Mouse (Mus musculus) gastrocnemius, adult 18-20 months (tissue): ENCODE results near the gene Pdk4. TPM values are rescaled to one million over a fixed set of nuclear protein-coding genes. Genes with fewer than 3 reads are reported as not detected.
A peak's percentile ranks its signal among the peaks of the same experiment; 100 is the strongest.

Experiments used
- DNase-seq: peaks from one replicate; pipeline ENCODE4 v3.0.0; 2021; ENCODE audit warnings: low spot score
- long read RNA-seq, 2 experiments: library from polyadenylated mRNA; stranded (forward); transcript quantifications; one replicate each; pipeline ENCODE4 v2.0.0; 2021
- total RNA-seq, 2 experiments: library from RNA; stranded (reverse); gene quantifications; 2 replicates each; pipeline ENCODE4 v1.2.3; 2021

The Pdk4 gene
- total RNA-seq: 1,000 to 10,000 TPM in 1 of 2 experiments, 100 to 1,000 TPM in 1; 758 to 1,312 TPM
- long read RNA-seq, experiment 1, transcript Pdk4-201 (11 exons, 3,484 nt): major isoform, 679 of 807 reads
- long read RNA-seq, experiment 1, partial matches to known transcripts: 32 of 807 reads
- long read RNA-seq, experiment 1, other reads (novel, unspliced or antisense): 95 of 807 reads
- long read RNA-seq, experiment 2, transcript Pdk4-201 (11 exons, 3,484 nt): major isoform, 232 of 290 reads
- long read RNA-seq, experiment 2, partial matches to known transcripts: 16 of 290 reads
- long read RNA-seq, experiment 2, other reads (novel, unspliced or antisense): 39 of 290 reads

- peak; percentile 97 for DNase-seq
Observed at GRCm38 (mm10) chr6:5495961-5496853, at the start of gene Pdk4. Pdk4 (minus strand) TSS chr6:5496309.

GRCm38 (mm10) chr6:5537855-5538365, 41.8 kb upstream of the Pdk4 start:
- DNase-seq: no peak

- no peak for DNase-seq
Observed at GRCm38 (mm10) chr6:5535754-5536153, 39.6 kb upstream of the Pdk4 start.

- no peak for DNase-seq
Observed at GRCm38 (mm10) chr6:5517091-5517490, 21.0 kb upstream of the Pdk4 start.

GRCm38 (mm10) chr6:5509757-5510156, 13.6 kb upstream of the Pdk4 start:
- peak; percentile 85 for DNase-seq

GRCm38 (mm10) chr6:5509303-5509702, 13.2 kb upstream of the Pdk4 start:
- peak; percentile 90 for DNase-seq

- DNase-seq: no peak
Observed at GRCm38 (mm10) chr6:5507821-5508220, 11.7 kb upstream of the Pdk4 start.

GRCm38 (mm10) chr6:5506271-5506670, 10.2 kb upstream of the Pdk4 start:
- no peak for DNase-seq

DNA sequence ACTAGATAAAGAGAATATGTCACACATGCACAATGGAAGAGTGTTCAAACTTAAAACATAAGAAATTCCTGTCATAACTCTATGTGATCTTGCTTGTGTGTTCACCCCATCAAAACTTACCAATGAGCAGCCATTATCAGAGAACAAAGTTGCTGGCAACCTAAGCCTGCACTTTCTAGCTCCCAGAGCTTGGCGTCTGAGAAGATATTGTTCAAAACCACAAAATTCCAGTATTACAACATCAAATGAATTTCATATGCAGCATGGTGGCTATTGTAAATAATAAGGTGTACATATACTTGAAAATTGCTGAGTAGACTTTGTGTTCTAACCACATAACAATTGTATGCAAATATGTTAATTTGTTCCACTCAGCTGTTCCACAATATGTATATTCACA, 6.7 kb upstream of the Pdk4 start:
- DNase-seq: no peak

- no peak for DNase-seq
Observed at GRCm38 (mm10) chr6:5501551-5501950, 5.4 kb upstream of the Pdk4 start.

DNA sequence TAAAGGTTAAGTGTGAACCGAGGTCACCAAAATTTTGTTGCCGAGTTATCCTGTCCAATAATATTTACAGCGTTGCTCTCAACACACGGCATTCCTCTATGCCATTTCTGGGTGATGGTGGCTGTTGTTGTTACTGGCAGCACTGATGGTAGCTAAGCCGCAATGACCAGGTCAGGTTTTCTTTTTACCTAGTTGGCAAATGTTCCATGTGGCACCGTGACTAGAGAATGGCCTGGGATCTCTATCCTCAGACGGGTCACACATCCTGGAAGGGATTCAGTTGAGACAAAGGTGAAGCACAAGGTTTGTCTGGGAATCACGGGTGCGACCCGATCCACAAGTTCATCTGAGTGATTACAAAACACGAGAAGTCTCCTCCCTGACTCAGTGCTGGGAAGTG, 2.6 kb upstream of the Pdk4 start:
- peak; percentile 67 for DNase-seq

- DNase-seq: no peak
Observed at GRCm38 (mm10) chr6:5496854-5497235, 736 bp upstream of the Pdk4 start.

GRCm38 (mm10) chr6:5485028-5485427, 11.1 kb downstream of the Pdk4 start:
- no peak for DNase-seq

DNA sequence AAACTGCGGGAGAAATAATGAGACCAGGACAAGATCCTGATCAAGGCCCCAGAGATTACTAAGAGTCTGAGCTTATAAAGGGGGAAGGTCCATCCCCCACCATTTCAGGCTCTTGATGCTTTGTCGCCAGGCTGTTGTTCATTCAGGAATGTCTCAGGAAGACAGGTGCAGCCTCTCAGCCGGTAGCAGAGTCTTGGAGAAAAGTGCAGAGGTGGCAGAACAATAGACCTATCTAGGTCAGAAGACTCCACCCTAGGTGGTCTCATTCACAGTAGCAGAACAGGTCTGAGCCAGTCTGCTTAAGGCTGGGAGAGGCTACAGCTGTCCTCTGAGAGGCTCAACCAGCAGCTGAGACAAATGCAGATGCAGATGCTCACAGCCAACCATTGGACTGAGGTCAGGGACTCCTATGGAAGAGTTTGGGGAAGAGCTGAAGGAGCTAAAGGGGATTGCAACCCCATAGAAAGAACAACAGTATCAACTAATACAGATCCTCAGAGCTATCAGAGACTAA, 13.8 kb downstream of the Pdk4 start:
- no peak for DNase-seq

DNA sequence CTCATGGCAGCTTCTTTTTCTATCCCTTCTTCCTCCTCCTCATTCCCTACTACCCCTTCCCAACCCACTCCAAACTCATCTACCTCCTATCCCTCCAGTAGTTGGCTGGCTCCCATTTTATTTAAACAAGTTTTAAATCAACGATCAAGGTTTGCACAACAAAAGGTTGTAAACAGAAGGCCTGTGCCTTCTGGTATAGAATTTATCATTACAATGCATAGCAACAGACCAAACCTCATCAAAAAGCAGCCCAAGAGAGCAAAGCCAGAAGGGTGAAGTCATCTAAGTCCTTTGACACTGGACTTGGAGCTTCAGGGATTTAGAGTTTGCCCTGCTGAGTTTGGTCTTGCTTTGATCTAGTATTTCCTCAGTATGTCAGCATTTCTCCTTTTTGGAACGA, 15.0 kb downstream of the Pdk4 start:
- DNase-seq: no peak

DNA sequence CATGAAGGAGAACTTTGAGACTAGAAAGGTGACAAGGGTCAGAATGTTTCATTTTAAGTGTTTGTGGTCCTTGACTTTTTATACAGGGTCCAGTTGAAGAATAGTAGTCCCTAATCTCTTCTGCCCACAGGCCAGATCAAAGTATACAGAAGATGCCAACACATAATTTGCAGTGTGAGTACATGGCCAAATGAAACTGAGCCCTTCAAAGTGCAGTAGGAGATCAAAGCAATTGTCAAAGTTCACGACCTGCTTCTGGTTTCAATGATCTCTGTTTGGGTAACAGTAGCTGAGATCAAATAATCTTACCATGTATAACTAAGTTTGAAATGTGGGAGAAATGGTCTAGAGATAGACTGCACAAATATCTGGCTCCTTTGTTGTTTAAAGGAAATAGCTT, 22.1 kb downstream of the Pdk4 start:
- DNase-seq: no peak

- DNase-seq: no peak
Observed at GRCm38 (mm10) chr6:5472692-5473091, 23.4 kb downstream of the Pdk4 start.

DNA sequence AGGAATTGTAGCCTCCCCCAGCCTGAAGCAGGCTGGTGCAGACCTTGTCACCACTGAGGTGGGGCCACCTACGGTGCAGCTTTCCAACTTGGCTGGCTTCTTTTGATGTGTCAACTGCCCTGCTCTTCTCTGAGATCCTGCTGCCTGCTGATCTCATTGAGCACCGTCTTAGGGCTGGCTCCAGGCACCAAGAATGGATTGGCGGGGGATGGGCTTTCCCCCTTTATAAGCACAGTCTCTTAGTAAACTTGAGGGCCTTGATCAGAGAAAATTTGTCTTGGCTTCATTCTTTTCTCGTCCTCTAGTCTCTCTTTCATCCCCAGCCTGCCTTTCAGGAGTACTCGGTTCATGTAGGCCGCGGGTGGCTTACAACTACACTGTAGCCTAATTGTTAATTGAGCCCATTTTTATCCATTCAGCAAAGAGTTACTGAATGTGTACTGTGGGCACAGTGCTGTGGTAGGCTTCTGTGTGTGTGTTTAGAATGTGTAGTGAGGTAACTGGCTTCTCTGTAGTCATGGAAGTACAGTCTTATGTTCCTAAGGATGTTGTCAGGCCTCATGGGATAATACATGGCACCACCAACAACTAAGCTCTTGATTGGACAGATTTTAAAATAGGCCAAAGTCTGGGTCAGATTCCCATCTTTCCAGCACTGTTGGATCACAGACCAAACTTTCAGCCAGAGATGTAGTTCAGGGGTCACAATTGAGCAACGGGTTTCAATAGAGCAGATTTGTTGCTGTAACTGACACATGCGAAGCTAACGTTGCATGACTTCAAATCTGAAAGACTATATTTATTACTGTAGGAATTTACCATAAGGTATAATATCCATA, 25.4 kb downstream of the Pdk4 start:
- no peak for DNase-seq

DNA sequence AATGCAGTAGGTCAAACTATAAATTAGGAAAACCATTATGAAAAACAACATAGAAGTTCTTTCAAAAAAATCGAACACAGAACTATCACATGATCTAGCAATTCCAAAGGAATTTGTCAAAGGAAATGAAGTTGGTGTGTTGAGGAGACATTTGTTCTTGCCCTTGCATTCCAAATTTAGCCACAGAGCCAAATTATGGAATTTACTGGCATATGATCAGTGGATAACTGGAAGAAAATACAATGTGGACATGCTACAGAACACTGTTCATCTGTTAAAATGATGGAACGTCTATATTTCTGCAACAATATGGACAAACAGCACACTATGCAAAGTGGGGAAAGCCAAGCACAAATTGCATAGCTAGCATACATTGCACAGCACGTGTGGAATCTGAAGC, 40.3 kb downstream of the Pdk4 start:
- DNase-seq: no peak

DNA sequence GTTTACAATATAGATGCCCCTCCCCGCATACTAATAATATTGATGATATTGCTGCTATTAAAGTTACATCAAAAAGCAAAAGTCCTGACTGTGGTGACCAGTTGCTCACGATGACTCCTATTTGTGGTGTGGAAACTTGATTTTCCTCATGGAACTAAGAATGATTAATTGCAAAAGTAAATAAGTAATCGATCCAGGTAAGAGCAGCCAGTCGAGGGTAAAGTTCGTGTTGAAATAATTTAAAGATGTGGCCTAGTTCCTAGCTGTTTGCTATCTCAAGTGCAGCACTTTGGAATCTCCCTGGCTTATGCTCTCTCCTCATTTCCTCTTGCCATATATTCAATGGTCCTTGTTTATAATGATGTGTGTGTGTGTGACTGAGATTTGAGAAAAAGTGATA, 46.2 kb downstream of the Pdk4 start:
- DNase-seq: no peak

DNA sequence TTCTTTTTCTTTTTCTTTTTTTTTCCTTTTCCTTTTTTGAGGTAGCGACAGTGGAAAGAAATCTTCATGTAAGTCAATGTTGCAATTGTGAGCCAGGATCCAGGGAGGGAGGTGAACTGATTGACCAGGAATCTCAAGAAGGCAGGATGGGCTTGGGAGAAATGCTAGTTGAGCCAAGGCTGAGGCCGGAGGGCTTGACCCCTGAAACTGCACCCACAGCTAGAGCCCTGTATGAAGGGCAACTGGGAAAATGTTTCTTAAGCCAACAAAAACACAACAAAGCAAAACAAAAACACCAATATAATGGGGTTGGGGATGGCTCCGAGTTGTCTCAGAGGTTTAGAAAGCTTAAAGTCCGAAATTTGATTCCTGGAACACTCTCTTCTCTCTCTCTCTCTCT, 47.7 kb downstream of the Pdk4 start:
- no peak for DNase-seq
